Mouse (Mus musculus): Measurements from ENCODE around the gene Slc16a8.

The Slc16a8 gene

DNA sequence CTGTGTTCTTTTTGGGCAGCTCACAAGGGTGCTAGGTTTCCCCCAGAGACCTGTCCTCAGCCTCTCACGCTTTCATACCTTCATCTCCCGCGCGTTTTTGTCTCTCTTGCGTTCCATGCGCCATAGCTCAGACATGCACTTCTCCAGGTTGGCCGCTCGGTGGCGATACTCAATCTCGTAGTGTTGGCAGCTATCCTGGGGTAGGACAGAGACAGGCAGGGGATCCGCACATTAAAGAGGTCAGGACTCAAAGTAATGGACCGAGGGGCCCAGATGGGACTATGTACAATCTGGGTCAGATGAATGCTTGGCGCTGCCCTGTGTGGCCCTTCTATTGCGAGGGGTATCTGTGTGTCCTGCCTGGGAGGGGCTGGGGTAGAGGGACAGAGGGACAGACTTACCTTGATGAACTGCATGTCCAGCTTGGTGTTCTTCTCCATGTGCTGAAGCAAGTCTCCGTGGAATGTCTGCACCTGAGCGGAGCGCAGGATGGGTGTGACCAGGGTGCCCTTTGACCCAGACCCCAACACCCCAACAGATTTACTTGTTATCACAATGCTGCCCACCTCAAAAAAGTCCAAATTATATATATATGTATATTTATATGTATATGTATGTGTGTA is 16.7 kb upstream of the Slc16a8 start:
- Histone ChIP-seq H3K36me3 (ENCODE audit: insufficient read depth, low read length) (no peaks in the 10 kb centered on the region), H3K4me3 (replicated peaks; ENCODE audit: low read length) (peak overlapping the region; percentile 68), H3K4me1 (replicated peaks; ENCODE audit: low read depth, low read length) (peaks cover 27% of the 10 kb centered on the region), H3K27me3 (ENCODE audit: insufficient read depth, low read length) (peaks cover 53% of the 10 kb centered on the region), H3K9me3 (ENCODE audit: low read length) (no peaks in the 10 kb centered on the region)
- TF ChIP-seq CTCF (conservative IDR thresholded peaks at IDR 0.05; ENCODE audit: low read length) (peak; percentile 81), NANOG (IDR thresholded peaks at IDR 0.05; ENCODE audit: borderline replicate concordance, low read length) (no peak)

DNA sequence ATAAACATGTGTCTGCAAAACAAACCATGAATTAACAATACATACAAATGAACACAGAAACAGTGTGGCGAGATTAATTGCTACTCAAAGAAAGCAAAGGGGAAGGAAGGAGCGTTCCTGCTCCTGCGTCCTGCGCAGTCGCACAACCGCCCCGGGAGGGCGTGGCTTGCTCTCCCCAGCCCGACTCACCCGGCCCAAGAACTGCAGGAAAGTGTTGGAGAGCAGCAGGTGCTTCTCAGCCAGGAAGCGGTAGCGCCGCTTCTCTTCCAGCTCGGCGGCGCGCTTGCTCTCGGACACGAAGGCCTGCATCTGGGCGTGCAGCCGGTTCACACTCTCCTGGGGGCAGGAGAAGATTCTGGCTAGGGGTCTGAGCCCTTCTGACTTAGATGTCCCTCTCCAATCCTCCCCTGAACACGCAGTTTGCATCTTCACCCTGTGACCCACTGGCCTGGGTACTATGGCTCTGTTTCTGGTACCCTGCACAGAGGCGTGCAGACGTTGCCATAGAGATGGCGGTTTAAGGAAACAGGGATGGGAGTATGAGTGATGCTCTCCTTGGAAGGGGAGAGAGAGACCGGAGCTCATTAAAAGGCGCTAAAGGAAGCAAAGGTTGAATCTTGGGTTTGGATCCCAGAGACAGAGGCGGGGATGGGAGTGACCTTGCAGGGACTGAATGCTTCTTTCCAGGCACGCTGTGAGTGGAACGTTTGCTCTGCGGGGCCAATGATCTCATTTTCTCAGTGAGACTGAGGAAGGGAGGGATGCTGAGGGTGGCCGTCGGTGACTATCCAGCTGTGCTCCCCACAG is 16.0 kb upstream of the Slc16a8 start:
- Histone ChIP-seq H3K9me3 (ENCODE audit: low read length) (no peaks in the 10 kb centered on the region), H3K36me3 (ENCODE audit: insufficient read depth, low read length) (no peaks in the 10 kb centered on the region), H3K4me3 (replicated peaks; ENCODE audit: low read length) (peak overlapping the region; percentile 68), H3K4me1 (replicated peaks; ENCODE audit: low read depth, low read length) (peaks cover 27% of the 10 kb centered on the region), H3K27me3 (ENCODE audit: insufficient read depth, low read length) (peaks cover 58% of the 10 kb centered on the region)
- TF ChIP-seq POU5F1 (IDR thresholded peaks at IDR 0.05; ENCODE audit: borderline replicate concordance, low read length) (no peak), CTCF (conservative IDR thresholded peaks at IDR 0.05; ENCODE audit: low read length) (no peak), NANOG (IDR thresholded peaks at IDR 0.05; ENCODE audit: borderline replicate concordance, low read length) (no peak)

DNA sequence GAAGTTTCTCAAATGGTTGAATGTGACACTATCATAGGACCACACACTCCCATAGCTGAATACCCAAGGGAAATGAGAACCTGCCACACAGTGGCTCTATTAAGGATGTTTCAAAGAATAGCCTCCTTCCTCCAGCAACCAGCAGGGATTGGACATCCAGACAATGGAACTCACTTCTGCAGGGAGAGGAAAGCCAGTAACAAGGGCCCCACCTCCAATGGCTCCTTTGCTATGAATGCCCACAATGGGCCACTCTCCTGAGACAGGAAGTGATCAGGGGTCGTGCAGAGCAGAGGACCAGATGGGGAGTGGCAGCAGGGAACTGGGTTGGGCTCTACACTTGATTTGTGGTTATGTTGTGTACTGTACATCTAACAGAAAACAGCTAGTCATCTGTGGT is 14.0 kb upstream of the Slc16a8 start:
- Histone ChIP-seq H3K4me1 (replicated peaks; ENCODE audit: low read depth, low read length) (peaks cover 27% of the 10 kb centered on the region), H3K4me3 (replicated peaks; ENCODE audit: low read length) (no peak overlapping the region), H3K27me3 (ENCODE audit: insufficient read depth, low read length) (peaks cover 59% of the 10 kb centered on the region), H3K36me3 (ENCODE audit: insufficient read depth, low read length) (no peaks in the 10 kb centered on the region), H3K9me3 (ENCODE audit: low read length) (no peaks in the 10 kb centered on the region)
- TF ChIP-seq CTCF (conservative IDR thresholded peaks at IDR 0.05; ENCODE audit: low read length) (no peak), NANOG (IDR thresholded peaks at IDR 0.05; ENCODE audit: borderline replicate concordance, low read length) (no peak), POU5F1 (IDR thresholded peaks at IDR 0.05; ENCODE audit: borderline replicate concordance, low read length) (no peak)

DNA sequence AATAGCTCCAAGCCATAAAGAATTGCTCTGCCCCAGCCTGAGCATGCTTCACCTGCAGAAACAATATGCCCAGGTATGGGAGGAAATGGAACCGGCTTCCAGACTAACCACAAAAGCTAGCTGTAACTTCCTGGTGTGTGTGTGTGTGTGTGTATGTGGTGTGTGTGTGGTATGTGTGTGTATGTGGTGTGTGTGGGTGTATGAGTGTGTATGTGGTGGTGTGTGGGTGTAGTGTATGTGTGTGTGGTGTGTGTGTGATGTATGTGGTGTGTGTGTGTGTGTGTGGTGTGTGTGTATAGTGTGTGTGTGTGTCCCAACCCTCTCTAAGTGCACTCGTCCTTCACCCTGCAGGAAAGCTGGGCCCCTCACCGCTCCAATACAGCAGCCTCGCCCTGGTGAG is 10.8 kb upstream of the Slc16a8 start:
- Histone ChIP-seq H3K36me3 (ENCODE audit: insufficient read depth, low read length) (no peaks in the 10 kb centered on the region), H3K4me1 (replicated peaks; ENCODE audit: low read depth, low read length) (peaks cover 27% of the 10 kb centered on the region), H3K27me3 (ENCODE audit: insufficient read depth, low read length) (peaks cover 63% of the 10 kb centered on the region), H3K4me3 (replicated peaks; ENCODE audit: low read length) (no peak overlapping the region), H3K9me3 (ENCODE audit: low read length) (no peaks in the 10 kb centered on the region)
- no peak for TF ChIP-seq CTCF (conservative IDR thresholded peaks at IDR 0.05; ENCODE audit: low read length)
- TF ChIP-seq NANOG (IDR thresholded peaks at IDR 0.05; ENCODE audit: borderline replicate concordance, low read length), result no peak
- TF ChIP-seq POU5F1 (IDR thresholded peaks at IDR 0.05; ENCODE audit: borderline replicate concordance, low read length), result no peak

DNA sequence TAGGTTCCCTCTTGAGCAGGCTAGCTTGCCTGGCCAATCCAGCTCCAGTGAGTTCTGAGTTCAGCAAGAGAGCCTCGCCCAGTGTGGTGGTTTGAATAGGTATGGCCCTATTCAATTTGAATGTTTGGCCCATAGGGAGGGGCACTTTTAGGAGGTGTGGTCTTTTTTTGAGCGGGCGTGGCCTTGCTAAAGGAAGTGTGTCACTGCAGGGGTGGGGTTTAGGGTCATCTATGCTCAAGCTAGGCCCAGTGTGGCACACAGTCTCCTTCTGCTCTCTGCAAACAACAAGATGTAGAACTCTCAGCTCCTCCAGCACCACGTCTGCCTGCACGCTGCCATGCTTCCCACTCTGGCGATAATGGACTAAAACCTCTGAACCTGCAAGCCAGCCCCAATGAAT is 9.2 kb upstream of the Slc16a8 start:
- no peaks in the 10 kb centered on the region for H3K36me3 ChIP-seq (ENCODE audit: insufficient read depth, low read length)
- H3K4me1 ChIP-seq (replicated peaks; ENCODE audit: low read depth, low read length), result peaks cover 19% of the 10 kb centered on the region
- no peak overlapping the region for H3K4me3 ChIP-seq (replicated peaks; ENCODE audit: low read length)
- peaks cover 73% of the 10 kb centered on the region for H3K27me3 ChIP-seq (ENCODE audit: insufficient read depth, low read length)
- TF ChIP-seq NANOG (IDR thresholded peaks at IDR 0.05; ENCODE audit: borderline replicate concordance, low read length) (no peak), POU5F1 (IDR thresholded peaks at IDR 0.05; ENCODE audit: borderline replicate concordance, low read length) (no peak), CTCF (conservative IDR thresholded peaks at IDR 0.05; ENCODE audit: low read length) (no peak)
- no peaks in the 10 kb centered on the region for H3K9me3 ChIP-seq (ENCODE audit: low read length)

DNA sequence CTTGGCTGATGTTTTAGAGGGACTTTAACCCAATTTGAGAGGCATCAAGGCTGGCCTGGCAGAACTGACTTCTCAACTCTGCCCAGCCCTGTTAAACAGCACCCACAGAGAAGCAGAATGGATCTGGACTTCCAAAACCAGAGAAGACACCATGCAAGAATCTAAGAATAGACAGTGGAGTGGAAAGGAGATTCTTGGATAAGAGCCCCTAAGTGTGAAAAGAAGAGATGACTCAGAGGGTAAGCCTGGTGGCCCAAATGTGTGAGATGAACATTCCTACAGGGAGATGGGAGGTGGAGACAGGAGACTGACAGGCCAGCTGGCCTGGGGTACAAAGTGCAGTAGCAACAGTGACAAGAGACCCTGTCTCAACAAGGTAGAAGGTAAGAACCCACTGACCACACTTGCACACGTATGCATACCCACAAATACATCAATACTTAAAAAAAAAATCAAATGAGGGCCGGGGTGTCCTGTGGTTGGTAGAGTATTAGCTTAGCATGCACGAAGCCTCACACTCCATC is 8.3 kb upstream of the Slc16a8 start:
- Histone ChIP-seq H3K36me3 (ENCODE audit: insufficient read depth, low read length) (no peaks in the 10 kb centered on the region), H3K4me1 (replicated peaks; ENCODE audit: low read depth, low read length) (peaks cover 18% of the 10 kb centered on the region), H3K27me3 (ENCODE audit: insufficient read depth, low read length) (peaks cover 70% of the 10 kb centered on the region), H3K4me3 (replicated peaks; ENCODE audit: low read length) (no peak overlapping the region), H3K9me3 (ENCODE audit: low read length) (no peaks in the 10 kb centered on the region)
- TF ChIP-seq NANOG (IDR thresholded peaks at IDR 0.05; ENCODE audit: borderline replicate concordance, low read length) (no peak), CTCF (conservative IDR thresholded peaks at IDR 0.05; ENCODE audit: low read length) (no peak), POU5F1 (IDR thresholded peaks at IDR 0.05; ENCODE audit: borderline replicate concordance, low read length) (no peak)

DNA sequence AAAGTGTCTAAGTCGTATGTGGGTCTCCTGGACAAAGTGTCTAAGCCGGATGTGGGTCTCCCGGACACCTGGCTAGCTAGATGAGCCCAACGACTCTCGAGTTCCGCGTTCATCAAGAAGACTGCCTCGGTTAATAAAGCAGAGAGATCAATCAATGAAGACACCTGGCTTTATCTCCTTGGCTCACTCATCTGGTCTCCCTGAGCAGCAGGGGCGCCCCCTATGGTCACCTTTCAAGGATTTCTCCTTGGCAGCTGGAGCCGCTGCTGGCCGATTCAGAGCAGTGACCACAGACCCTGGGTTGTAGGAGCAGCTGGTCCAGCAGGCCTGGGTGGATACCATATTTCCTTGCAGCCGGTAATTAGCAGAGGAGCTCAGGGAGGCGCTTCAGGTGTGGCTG is 7.8 kb upstream of the Slc16a8 start:
- H3K36me3 ChIP-seq (ENCODE audit: insufficient read depth, low read length), result no peaks in the 10 kb centered on the region
- no peak overlapping the region for H3K4me3 ChIP-seq (replicated peaks; ENCODE audit: low read length)
- no peaks in the 10 kb centered on the region for H3K9me3 ChIP-seq (ENCODE audit: low read length)
- H3K4me1 ChIP-seq (replicated peaks; ENCODE audit: low read depth, low read length), result peaks cover 18% of the 10 kb centered on the region
- peaks cover 66% of the 10 kb centered on the region for H3K27me3 ChIP-seq (ENCODE audit: insufficient read depth, low read length)
- peak; percentile 30 for TF ChIP-seq CTCF (conservative IDR thresholded peaks at IDR 0.05; ENCODE audit: low read length)
- no peak for TF ChIP-seq POU5F1 (IDR thresholded peaks at IDR 0.05; ENCODE audit: borderline replicate concordance, low read length)

DNA sequence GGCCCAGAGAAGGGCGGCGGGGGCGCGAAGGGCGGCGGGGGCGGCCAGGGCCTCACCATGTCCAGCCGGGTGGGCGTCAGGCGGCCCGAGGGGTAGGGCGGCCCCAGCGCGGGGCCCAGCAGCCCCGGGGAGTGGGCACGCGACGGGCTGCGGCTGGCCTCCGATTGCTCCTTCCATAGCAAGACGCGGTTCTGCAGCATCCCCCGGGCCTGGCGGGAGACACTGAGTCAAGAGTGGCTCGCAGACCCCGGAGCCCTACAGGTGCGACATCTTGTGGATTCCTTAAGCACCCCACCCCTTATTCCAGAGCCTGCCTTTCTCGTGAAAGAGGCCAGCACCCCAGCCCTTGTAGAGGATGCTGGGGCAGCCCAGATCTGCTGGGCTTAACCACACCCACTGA is 7.2 kb upstream of the Slc16a8 start:
- H3K27me3 ChIP-seq (ENCODE audit: insufficient read depth, low read length), result peaks cover 61% of the 10 kb centered on the region
- peaks cover 18% of the 10 kb centered on the region for H3K4me1 ChIP-seq (replicated peaks; ENCODE audit: low read depth, low read length)
- H3K4me3 ChIP-seq (replicated peaks; ENCODE audit: low read length), result peak overlapping the region; percentile 82
- no peaks in the 10 kb centered on the region for H3K9me3 ChIP-seq (ENCODE audit: low read length)
- no peak for TF ChIP-seq NANOG (IDR thresholded peaks at IDR 0.05; ENCODE audit: borderline replicate concordance, low read length)
- no peak for TF ChIP-seq POU5F1 (IDR thresholded peaks at IDR 0.05; ENCODE audit: borderline replicate concordance, low read length)
- TF ChIP-seq CTCF (conservative IDR thresholded peaks at IDR 0.05; ENCODE audit: low read length), result no peak
- no peaks in the 10 kb centered on the region for H3K36me3 ChIP-seq (ENCODE audit: insufficient read depth, low read length)
